Mouse (Mus musculus): Measurements from ENCODE around the gene Pla2g4b. TPM values are rescaled to one million over a fixed set of nuclear protein-coding genes. Genes with fewer than 3 reads are reported as not detected.

Gene Pla2g4b
- polyA plus RNA-seq, 1 experiment from 2014 or later = 1.6 TPM

GRCm38 (mm10) chr2:120064639-120065038 is 31.4 kb downstream of the Pla2g4b start:
- H3K9ac ChIP-seq (ENCODE audit: low read length) = no peak overlapping the region
- no peak overlapping the region for H3K4me2 ChIP-seq (ENCODE audit: low read depth)
- H3K4me3 ChIP-seq (ENCODE audit: low read depth, low read length) = no peak overlapping the region
- no peak for ATAC-seq (ENCODE audit: insufficient read depth, low FRiP score, low TSS enrichment)
- 86% methylated on average over 6 of the region's 6 CpGs for WGBS
- no peaks in the 10 kb centered on the region for H3K4me1 ChIP-seq (ENCODE audit: control insufficient read depth, insufficient read depth, low read length)
- DNase-seq (ENCODE audit: low spot score) = no peak
- H3K9me3 ChIP-seq (ENCODE audit: control insufficient read depth, low read length) = no peaks in the 10 kb centered on the region
- no peaks in the 10 kb centered on the region for H3K36me3 ChIP-seq (ENCODE audit: control insufficient read depth, insufficient read depth, low read length)
- no peak overlapping the region for H3K27ac ChIP-seq (ENCODE audit: low read depth, low read length)
- H3K27me3 ChIP-seq (ENCODE audit: control insufficient read depth, insufficient read depth, low read length) = no peaks in the 10 kb centered on the region

GRCm38 (mm10) chr2:120065243-120065642 is 32.0 kb downstream of the Pla2g4b start:
- H3K9ac ChIP-seq (ENCODE audit: low read length) = no peak overlapping the region
- H3K9me3 ChIP-seq (ENCODE audit: control insufficient read depth, low read length) = no peaks in the 10 kb centered on the region
- H3K4me1 ChIP-seq (ENCODE audit: control insufficient read depth, insufficient read depth, low read length) = no peaks in the 10 kb centered on the region
- ATAC-seq (ENCODE audit: insufficient read depth, low FRiP score, low TSS enrichment) = no peak
- no peak overlapping the region for H3K4me3 ChIP-seq (ENCODE audit: low read depth, low read length)
- WGBS = 90% methylated on average over 10 of the region's 10 CpGs
- no peak for DNase-seq (ENCODE audit: low spot score)
- H3K27ac ChIP-seq (ENCODE audit: low read depth, low read length) = no peak overlapping the region
- no peaks in the 10 kb centered on the region for H3K36me3 ChIP-seq (ENCODE audit: control insufficient read depth, insufficient read depth, low read length)
- H3K4me2 ChIP-seq (ENCODE audit: low read depth) = no peak overlapping the region
- no peaks in the 10 kb centered on the region for H3K27me3 ChIP-seq (ENCODE audit: control insufficient read depth, insufficient read depth, low read length)

- no peaks in the 10 kb centered on the region for H3K27me3 ChIP-seq (ENCODE audit: control insufficient read depth, insufficient read depth, low read length)
- WGBS = 91% methylated on average over 3 of the region's 3 CpGs
- H3K4me3 ChIP-seq (ENCODE audit: low read depth, low read length) = no peak overlapping the region
- no peaks in the 10 kb centered on the region for H3K4me1 ChIP-seq (ENCODE audit: control insufficient read depth, insufficient read depth, low read length)
- no peak overlapping the region for H3K9ac ChIP-seq (ENCODE audit: low read length)
- no peak for ATAC-seq (ENCODE audit: insufficient read depth, low FRiP score, low TSS enrichment)
- H3K4me2 ChIP-seq (ENCODE audit: low read depth) = no peak overlapping the region
- no peaks in the 10 kb centered on the region for H3K9me3 ChIP-seq (ENCODE audit: control insufficient read depth, low read length)
- no peak for DNase-seq (ENCODE audit: low spot score)
- no peak overlapping the region for H3K27ac ChIP-seq (ENCODE audit: low read depth, low read length)
- no peaks in the 10 kb centered on the region for H3K36me3 ChIP-seq (ENCODE audit: control insufficient read depth, insufficient read depth, low read length)
Observed at GRCm38 (mm10) chr2:120066224-120066623, 33.0 kb downstream of the Pla2g4b start.

- H3K36me3 ChIP-seq (ENCODE audit: control insufficient read depth, insufficient read depth, low read length) = no peaks in the 10 kb centered on the region
- no peak overlapping the region for H3K4me3 ChIP-seq (ENCODE audit: low read depth, low read length)
- WGBS = 38% methylated on average over 16 of the region's 16 CpGs
- ATAC-seq (ENCODE audit: insufficient read depth, low FRiP score, low TSS enrichment) (peak; percentile 53; the same call in 1 of the 2 replicates), DNase-seq (ENCODE audit: low spot score) (peak; percentile 47)
- H3K27me3 ChIP-seq (ENCODE audit: control insufficient read depth, insufficient read depth, low read length) = no peaks in the 10 kb centered on the region
- no peak overlapping the region for H3K9ac ChIP-seq (ENCODE audit: low read length)
- no peaks in the 10 kb centered on the region for H3K4me1 ChIP-seq (ENCODE audit: control insufficient read depth, insufficient read depth, low read length)
- no peak overlapping the region for H3K27ac ChIP-seq (ENCODE audit: low read depth, low read length)
- no peak overlapping the region for H3K4me2 ChIP-seq (ENCODE audit: low read depth)
- H3K9me3 ChIP-seq (ENCODE audit: control insufficient read depth, low read length) = no peaks in the 10 kb centered on the region
Observed at GRCm38 (mm10) chr2:120068555-120069465, 35.6 kb downstream of the Pla2g4b start.

GRCm38 (mm10) chr2:120069466-120069990 is 36.3 kb downstream of the Pla2g4b start:
- ATAC-seq (ENCODE audit: insufficient read depth, low FRiP score, low TSS enrichment) (no peak), DNase-seq (ENCODE audit: low spot score) (no peak)
- H3K4me1 ChIP-seq (ENCODE audit: control insufficient read depth, insufficient read depth, low read length) = no peaks in the 10 kb centered on the region
- H3K4me3 ChIP-seq (ENCODE audit: low read depth, low read length) = no peak overlapping the region
- H3K27me3 ChIP-seq (ENCODE audit: control insufficient read depth, insufficient read depth, low read length) = no peaks in the 10 kb centered on the region
- no peak overlapping the region for H3K27ac ChIP-seq (ENCODE audit: low read depth, low read length)
- no peak overlapping the region for H3K4me2 ChIP-seq (ENCODE audit: low read depth)
- 64% methylated on average over 8 of the region's 8 CpGs for WGBS
- H3K36me3 ChIP-seq (ENCODE audit: control insufficient read depth, insufficient read depth, low read length) = no peaks in the 10 kb centered on the region
- no peaks in the 10 kb centered on the region for H3K9me3 ChIP-seq (ENCODE audit: control insufficient read depth, low read length)
- no peak overlapping the region for H3K9ac ChIP-seq (ENCODE audit: low read length)

- Histone ChIP-seq H3K36me3 (ENCODE audit: control insufficient read depth, insufficient read depth, low read length) (no peaks in the 10 kb centered on the region), H3K9me3 (ENCODE audit: control insufficient read depth, low read length) (no peaks in the 10 kb centered on the region), H3K9ac (ENCODE audit: low read length) (no peak overlapping the region), H3K4me3 (ENCODE audit: low read depth, low read length) (no peak overlapping the region), H3K27ac (ENCODE audit: low read depth, low read length) (no peak overlapping the region), H3K4me1 (ENCODE audit: control insufficient read depth, insufficient read depth, low read length) (0 out of 2 replicates have a peak, but pooled peaks cover 2% of the 10 kb centered on the region), H3K27me3 (ENCODE audit: control insufficient read depth, insufficient read depth, low read length) (peaks cover 16% of the 10 kb centered on the region), H3K4me2 (ENCODE audit: low read depth) (no peak overlapping the region)
- DNase-seq (ENCODE audit: low spot score) (no peak), ATAC-seq (ENCODE audit: insufficient read depth, low FRiP score, low TSS enrichment) (no peak)
- 89% methylated on average over 4 of the region's 4 CpGs for WGBS
Observed at GRCm38 (mm10) chr2:120074096-120074495, 40.9 kb downstream of the Pla2g4b start.

GRCm38 (mm10) chr2:120076076-120076705 is 43.0 kb downstream of the Pla2g4b start:
- Histone ChIP-seq H3K4me1 (ENCODE audit: control insufficient read depth, insufficient read depth, low read length) (0 out of 2 replicates have a peak, but pooled peaks cover 2% of the 10 kb centered on the region), H3K4me2 (ENCODE audit: low read depth) (peak overlapping the region; percentile 47), H3K4me3 (ENCODE audit: low read depth, low read length) (peak overlapping the region; percentile 24), H3K9ac (ENCODE audit: low read length) (no peak overlapping the region; the same call in 1 of the 2 replicates), H3K9me3 (ENCODE audit: control insufficient read depth, low read length) (no peaks in the 10 kb centered on the region), H3K27ac (ENCODE audit: low read depth, low read length) (no peak overlapping the region), H3K27me3 (ENCODE audit: control insufficient read depth, insufficient read depth, low read length) (peaks cover 16% of the 10 kb centered on the region), H3K36me3 (ENCODE audit: control insufficient read depth, insufficient read depth, low read length) (no peaks in the 10 kb centered on the region)
- ATAC-seq (ENCODE audit: insufficient read depth, low FRiP score, low TSS enrichment) (no peak), DNase-seq (ENCODE audit: low spot score) (peak; percentile 67)
- WGBS = under 1% methylated on average over 36 of the region's 36 CpGs

GRCm38 (mm10) chr2:120082416-120082815 is 49.2 kb downstream of the Pla2g4b start:
- ATAC-seq (ENCODE audit: insufficient read depth, low FRiP score, low TSS enrichment) = no peak
- Histone ChIP-seq H3K27ac (ENCODE audit: low read depth, low read length) (no peak overlapping the region), H3K4me3 (ENCODE audit: low read depth, low read length) (no peak overlapping the region)

More at GRCm38 (mm10) chr2:120082416-120082815, 49.2 kb downstream of the Pla2g4b start:
- Histone ChIP-seq H3K36me3 (ENCODE audit: control insufficient read depth, insufficient read depth, low read length) (no peaks in the 10 kb centered on the region), H3K9me3 (ENCODE audit: control insufficient read depth, low read length) (no peaks in the 10 kb centered on the region), H3K27me3 (ENCODE audit: control insufficient read depth, insufficient read depth, low read length) (no peaks in the 10 kb centered on the region; the same call in 1 of the 2 replicates), H3K9ac (ENCODE audit: low read length) (no peak overlapping the region), H3K4me1 (ENCODE audit: control insufficient read depth, insufficient read depth, low read length) (no peaks in the 10 kb centered on the region), H3K4me2 (ENCODE audit: low read depth) (no peak overlapping the region)
- DNase-seq (ENCODE audit: low spot score) = no peak
- 74% methylated on average over 2 of the region's 2 CpGs for WGBS
